In the genomic region with DNA sequence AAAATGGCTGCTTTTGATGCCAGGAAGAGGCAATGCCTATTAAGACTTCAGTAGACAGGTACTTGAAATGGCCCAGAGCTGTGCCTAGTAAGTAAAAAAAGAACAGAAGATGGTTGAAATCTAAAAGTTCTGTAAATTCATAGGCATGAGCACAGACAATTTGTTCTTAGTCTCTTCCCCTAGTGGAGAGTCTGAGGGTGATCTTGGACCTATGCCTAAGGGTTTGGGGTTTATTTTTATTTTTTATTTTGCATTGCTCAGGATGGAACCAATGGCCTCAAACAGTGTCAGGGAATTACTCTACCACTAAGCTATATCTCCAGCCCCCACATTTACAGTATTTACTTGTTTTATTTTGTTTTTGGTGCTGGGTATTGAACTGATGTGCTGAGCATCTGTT, we compare ENCODE assay signal across 8 mouse cellular contexts. TPM values are rescaled to one million over a fixed set of nuclear protein-coding genes. Genes with fewer than 3 reads are reported as not detected.
DNase-seq lines count a peak whose midpoint lies in the region; ATAC-seq and TF ChIP-seq lines count a peak whose summit lies in the region.

No protein-coding gene starts in this region.

- H3K36me3 ChIP-seq in heart, embryonic 10.5 days = peaks cover 11% of the 10 kb centered on the region
- H3K36me3 ChIP-seq in MEL (ENCODE audit: control insufficient read depth in 1 of 2, insufficient read depth in 2 of 2, low read length in 2 of 2) = peaks cover 0 to 10% of the 10 kb centered on the region in 2 experiments; a peak in 2 of 4 replicates
- H3K36me3 ChIP-seq in hindbrain, embryonic 11.5 days (ENCODE audit: control insufficient read depth, insufficient read depth, low read length) = no peaks in the 10 kb centered on the region
- peaks cover 11% of the 10 kb centered on the region for H3K36me3 ChIP-seq in midbrain, embryonic 10.5 days

- no peak for DNase-seq in heart, embryonic 10.5 days (ENCODE audit: low spot score)
- DNase-seq in heart, postnatal 36 days = no peak
- peak; percentile 64 for DNase-seq in MEL (ENCODE audit: low read depth, low spot score)
- no peak for DNase-seq in hindbrain, embryonic 11.5 days (ENCODE audit: low spot score)
- no peak for DNase-seq in midbrain, embryonic 10.5 days (ENCODE audit: low spot score)
- DNase-seq in embryo, embryonic 10 days (ENCODE audit: low spot score) = no peak
- no peak for DNase-seq in left cerebral cortex, adult 8-10 months (ENCODE audit: low spot score in 2 of 2)
- no peak for DNase-seq in retina, postnatal 1 day

- peak in 2 of 3 experiments; percentile 11 to 28; a peak in 3 of 6 replicates for TF ChIP-seq CTCF in MEL (IDR thresholded peaks at IDR 0.05 in 2 of 3, conservative IDR thresholded peaks at IDR 0.05 in 1 of 3; ENCODE audit: control insufficient read depth in 1 of 3, insufficient read depth in 1 of 3, low read depth in 2 of 3, low read length in 3 of 3, poor library complexity in 1 of 3, severe bottlenecking in 1 of 3)

- TF ChIP-seq RAD21 in MEL (IDR thresholded peaks at IDR 0.05; ENCODE audit: low read depth, low read length) = no peak

- peak overlapping the region; percentile 53 for H3K4me2 ChIP-seq in hindbrain, embryonic 11.5 days (replicated peaks; ENCODE audit: low read depth, low read length)

- H3K27me3 ChIP-seq in heart, embryonic 10.5 days (ENCODE audit: insufficient read depth, poor library complexity, severe bottlenecking) = no peaks in the 10 kb centered on the region
- peaks cover 0 to 10% of the 10 kb centered on the region in 2 experiments; a peak in 2 of 4 replicates for H3K27me3 ChIP-seq in MEL (ENCODE audit: control insufficient read depth in 1 of 2, insufficient read depth in 2 of 2, low read length in 2 of 2)
- H3K27me3 ChIP-seq in hindbrain, embryonic 11.5 days (ENCODE audit: control insufficient read depth, insufficient read depth, low read length) = no peaks in the 10 kb centered on the region
- no peaks in the 10 kb centered on the region for H3K27me3 ChIP-seq in midbrain, embryonic 10.5 days (ENCODE audit: low read depth, poor library complexity, severe bottlenecking)

- peak overlapping the region; percentile 100 for H3K9ac ChIP-seq in MEL (ENCODE audit: control insufficient read depth, low read depth, low read length, poor library complexity, severe bottlenecking)
- peak overlapping the region; percentile 61 for H3K9ac ChIP-seq in hindbrain, embryonic 11.5 days (ENCODE audit: low read depth, low read length)

- intact Hi-C loops in heart, postnatal 36 days (cut with DNase I) = loop anchor here (5.0 to 10.0 kb wide), 3 partner anchors 110 to 255 kb away; a partner anchor contains a TSS

- TF ChIP-seq POLR2A in MEL (IDR thresholded peaks at IDR 0.05; ENCODE audit: control insufficient read depth in 1 of 2, insufficient read depth in 1 of 2, low read depth in 1 of 2, low read length in 2 of 2, poor library complexity in 1 of 2) = no peak

- no peak for ATAC-seq in hindbrain, embryonic 11.5 days (ENCODE audit: low FRiP score)

- H3K79me2 ChIP-seq in MEL (ENCODE audit: control insufficient read depth, insufficient read depth, low read length, poor library complexity) = peaks cover 11% of the 10 kb centered on the region

- no peak overlapping the region for H3K27ac ChIP-seq in heart, embryonic 10.5 days
- H3K27ac ChIP-seq in MEL (ENCODE audit: control insufficient read depth, low read depth, low read length) = peak overlapping the region; percentile 91
- no peak overlapping the region for H3K27ac ChIP-seq in hindbrain, embryonic 11.5 days (ENCODE audit: low read depth, low read length)
- peak overlapping the region; percentile 87 for H3K27ac ChIP-seq in midbrain, embryonic 10.5 days (replicated peaks)

- TF ChIP-seq EP300 in MEL (IDR thresholded peaks at IDR 0.05; ENCODE audit: low read depth in 1 of 2, low read length in 2 of 2) = no peak

- H3K4me1 ChIP-seq in heart, embryonic 10.5 days = peaks cover 14% of the 10 kb centered on the region; the same call in 1 of the 2 replicates
- H3K4me1 ChIP-seq in MEL (ENCODE audit: control insufficient read depth in 1 of 2, insufficient read depth in 2 of 2, low read length in 2 of 2) = peaks cover 0 to 8% of the 10 kb centered on the region in 2 experiments; a peak in 2 of 4 replicates
- H3K4me1 ChIP-seq in hindbrain, embryonic 11.5 days (replicated peaks; ENCODE audit: control insufficient read depth, insufficient read depth, low read length) = no peaks in the 10 kb centered on the region
- peaks cover 19% of the 10 kb centered on the region for H3K4me1 ChIP-seq in midbrain, embryonic 10.5 days

- H3K4me3 ChIP-seq in heart, embryonic 10.5 days = peak overlapping the region; percentile 89
- H3K4me3 ChIP-seq in MEL (ENCODE audit: control insufficient read depth in 1 of 2, insufficient read depth in 1 of 2, low read depth in 2 of 2, low read length in 2 of 2) = peak overlapping the region; percentile 89 to 99
- H3K4me3 ChIP-seq in hindbrain, embryonic 11.5 days (ENCODE audit: low read depth, low read length) = peak overlapping the region; percentile 50
- peak overlapping the region; percentile 77 for H3K4me3 ChIP-seq in midbrain, embryonic 10.5 days

- H3K9me3 ChIP-seq in heart, embryonic 10.5 days = no peaks in the 10 kb centered on the region
- no peaks in the 10 kb centered on the region for H3K9me3 ChIP-seq in MEL (replicated peaks; ENCODE audit: insufficient read depth, low read length)
- no peaks in the 10 kb centered on the region for H3K9me3 ChIP-seq in hindbrain, embryonic 11.5 days (ENCODE audit: control insufficient read depth, low read length)
- no peaks in the 10 kb centered on the region for H3K9me3 ChIP-seq in midbrain, embryonic 10.5 days (replicated peaks)

TF ChIP-seq in MEL, 35 proteins besides CTCF, POLR2A, EP300 and RAD21:
- TF ChIP-seq RCOR1 (IDR thresholded peaks at IDR 0.05; ENCODE audit: low read depth, low read length) (no peak), NRF1 (IDR thresholded peaks at IDR 0.05; ENCODE audit: insufficient read depth, low read depth, low read length, poor library complexity, severe bottlenecking) (no peak)

RNA-seq across cellular contexts. Expression of a gene that starts 0.9 kb away (rescaled TPM):
- 639 and 838 TPM in 2 replicates for polyA plus RNA-seq in heart, embryonic 10.5 days (2016; fragmentation: Nextera tagmentation; extraction: Ambion mirVana)
- total RNA-seq in heart, postnatal 36 days (2021) = 1,000 to 10,000 TPM in 1 of 2 experiments, 10 to 100 TPM in 1; 61.8 to 2,429 TPM
- total RNA-seq in MEL (2012; rRNA removed) = 10,095 and 12,669 TPM in 2 replicates
- 100 to 1,000 TPM; 634 to 684 TPM for polyA plus RNA-seq in MEL (2012; ENCODE audit: insufficient read depth in 1 of 2, insufficient read length in 2 of 2, low read depth in 1 of 2, low replicate concordance in 2 of 2, missing spikeins in 1 of 2)
- 849 and 1,244 TPM in 2 replicates for polyA plus RNA-seq in hindbrain, embryonic 11.5 days (2014; fragmentation: Nextera tagmentation; extraction: Ambion mirVana)
- polyA plus RNA-seq in midbrain, embryonic 10.5 days (2016; fragmentation: Nextera tagmentation; extraction: Ambion mirVana) = 584 and 607 TPM in 2 replicates
- total RNA-seq in left cerebral cortex, adult 8-10 months (2022) = 100 to 1,000 TPM in 1 of 4 experiments, 10 to 100 TPM in 3; 48.7 to 105 (median 76.9) TPM

Comparison
In these comparisons a context has a peak if more than half of its experiments do, and no peak if none do; other contexts are left out.
1. H3K27ac ChIP-seq: peak in MEL (single experiment) and midbrain, embryonic 10.5 days (single experiment); none in heart, embryonic 10.5 days (single experiment) and hindbrain, embryonic 11.5 days (single experiment).
2. Peak in every context shown above with its lines, with median percentiles within 50 percentile points of each other: H3K4me3 ChIP-seq.